Mouse (Mus musculus): ENCODE measurements at regions not wholly inside any gene's neighbourhood (a gene's known extent, or its start where the extent isn't known, plus 50 kb on each side); places are given as distances from the start of the nearest gene placed in this dataset.

- Histone ChIP-seq H3K27ac (ENCODE audit: control insufficient read depth, low read depth, low read length) (no peak overlapping the region), H3K36me3 (ENCODE audit: control insufficient read depth in 1 of 2, insufficient read depth in 2 of 2, low read length in 2 of 2) (peaks cover 0 to 3% of the 10 kb centered on the region in 2 experiments; a peak in 2 of 4 replicates), H3K79me2 (ENCODE audit: control insufficient read depth, insufficient read depth, low read length, poor library complexity) (no peaks in the 10 kb centered on the region), H3K4me3 (ENCODE audit: control insufficient read depth in 1 of 2, insufficient read depth in 1 of 2, low read depth in 2 of 2, low read length in 2 of 2) (no peak overlapping the region), H3K27me3 (ENCODE audit: control insufficient read depth in 1 of 2, insufficient read depth in 2 of 2, low read length in 2 of 2) (no peaks in the 10 kb centered on the region), H3K9ac (ENCODE audit: control insufficient read depth, low read depth, low read length, poor library complexity, severe bottlenecking) (no peak overlapping the region), H3K9me3 (replicated peaks; ENCODE audit: insufficient read depth, low read length) (no peaks in the 10 kb centered on the region), H3K4me1 (ENCODE audit: control insufficient read depth in 1 of 2, insufficient read depth in 2 of 2, low read length in 2 of 2) (peaks cover 0 to 7% of the 10 kb centered on the region in 2 experiments; a peak in 1 of 4 replicates)
- peak; percentile 7 for DNase-seq (ENCODE audit: low read depth, low spot score)
- TF ChIP-seq ZMIZ1 (IDR thresholded peaks at IDR 0.05; ENCODE audit: low read depth, low read length), result no peak
- no peak for TF ChIP-seq HCFC1 (IDR thresholded peaks at IDR 0.05; ENCODE audit: low read depth, low read length)
- TF ChIP-seq ZNF384 (IDR thresholded peaks at IDR 0.05; ENCODE audit: low read depth, low read length), result no peak
- TF ChIP-seq MYC (IDR thresholded peaks at IDR 0.05; ENCODE audit: low read depth, low read length), result no peak
- TF ChIP-seq MYB (IDR thresholded peaks at IDR 0.05; ENCODE audit: low read depth, low read length), result no peak
- TF ChIP-seq NELFE (IDR thresholded peaks at IDR 0.05; ENCODE audit: low read depth, low read length), result no peak
- no peak for TF ChIP-seq EP300 (IDR thresholded peaks at IDR 0.05; ENCODE audit: low read depth in 1 of 2, low read length in 2 of 2)
- TF ChIP-seq E2F4 (IDR thresholded peaks at IDR 0.05; ENCODE audit: borderline replicate concordance, low read depth, low read length), result no peak
- TF ChIP-seq POLR2A (IDR thresholded peaks at IDR 0.05; ENCODE audit: control insufficient read depth in 1 of 2, insufficient read depth in 1 of 2, low read depth in 1 of 2, low read length in 2 of 2, poor library complexity in 1 of 2), result no peak
- no peak for TF ChIP-seq USF2 (IDR thresholded peaks at IDR 0.05; ENCODE audit: borderline replicate concordance in 1 of 2, insufficient read depth in 1 of 2, low read depth in 1 of 2, low read length in 2 of 2)
- TF ChIP-seq BHLHE40 (IDR thresholded peaks at IDR 0.05; ENCODE audit: borderline replicate concordance, low read depth, low read length), result no peak
- no peak for TF ChIP-seq RCOR1 (IDR thresholded peaks at IDR 0.05; ENCODE audit: low read depth, low read length)
Measured at GRCm38 (mm10) chr1:64300951-64301529, 179.0 kb upstream of the Klf7 start.

- DNase-seq (ENCODE audit: low read depth, low spot score), result no peak
Measured at GRCm38 (mm10) chr1:64298950-64299349, 176.9 kb upstream of the Klf7 start.

More at GRCm38 (mm10) chr1:64298950-64299349, 176.9 kb upstream of the Klf7 start:
- no peak overlapping the region for H3K9ac ChIP-seq (ENCODE audit: control insufficient read depth, low read depth, low read length, poor library complexity, severe bottlenecking)
- H3K27ac ChIP-seq (ENCODE audit: control insufficient read depth, low read depth, low read length), result no peak overlapping the region
- H3K79me2 ChIP-seq (ENCODE audit: control insufficient read depth, insufficient read depth, low read length, poor library complexity), result no peaks in the 10 kb centered on the region
- H3K4me3 ChIP-seq (ENCODE audit: control insufficient read depth in 1 of 2, insufficient read depth in 1 of 2, low read depth in 2 of 2, low read length in 2 of 2), result no peak overlapping the region
- peaks cover 0 to 7% of the 10 kb centered on the region in 2 experiments; a peak in 1 of 4 replicates for H3K4me1 ChIP-seq (ENCODE audit: control insufficient read depth in 1 of 2, insufficient read depth in 2 of 2, low read length in 2 of 2)
- H3K36me3 ChIP-seq (ENCODE audit: control insufficient read depth in 1 of 2, insufficient read depth in 2 of 2, low read length in 2 of 2), result peaks cover 0 to 3% of the 10 kb centered on the region in 2 experiments; a peak in 2 of 4 replicates
- TF ChIP-seq TBP (IDR thresholded peaks at IDR 0.05; ENCODE audit: low read depth, low read length) (no peak), ZMIZ1 (IDR thresholded peaks at IDR 0.05; ENCODE audit: low read depth, low read length) (no peak), GATA1 (IDR thresholded peaks at IDR 0.05; ENCODE audit: low read depth, low read length) (no peak), POLR2A (IDR thresholded peaks at IDR 0.05; ENCODE audit: control insufficient read depth in 1 of 2, insufficient read depth in 1 of 2, low read depth in 1 of 2, low read length in 2 of 2, poor library complexity in 1 of 2) (no peak), MXI1 (IDR thresholded peaks at IDR 0.05; ENCODE audit: low read depth, low read length) (no peak), CTCF (IDR thresholded peaks at IDR 0.05 in 2 of 3, conservative IDR thresholded peaks at IDR 0.05 in 1 of 3; ENCODE audit: control insufficient read depth in 1 of 3, insufficient read depth in 1 of 3, low read depth in 2 of 3, low read length in 3 of 3, poor library complexity in 1 of 3, severe bottlenecking in 1 of 3) (no peak), ZC3H11A (IDR thresholded peaks at IDR 0.05; ENCODE audit: low read depth, low read length) (no peak), MAZ (IDR thresholded peaks at IDR 0.05; ENCODE audit: low read depth, low read length) (no peak), UBTF (IDR thresholded peaks at IDR 0.05; ENCODE audit: borderline replicate concordance, insufficient read depth, low read depth, low read length) (no peak)
- no peaks in the 10 kb centered on the region; a peak in 1 of 4 replicates for H3K27me3 ChIP-seq (ENCODE audit: control insufficient read depth in 1 of 2, insufficient read depth in 2 of 2, low read length in 2 of 2)
- no peaks in the 10 kb centered on the region for H3K9me3 ChIP-seq (replicated peaks; ENCODE audit: insufficient read depth, low read length)
